Mouse (Mus musculus) natural killer cell, adult 2 months (primary cell): ENCODE data around the gene Ap5s1.

ENCODE experiments used
- DNase-seq, 2 experiments: peaks; one replicate each; pipeline ENCODE4 v3.0.0; 2022; ENCODE audit warnings: low spot score in 2 of 2

The Ap5s1 gene

DNA sequence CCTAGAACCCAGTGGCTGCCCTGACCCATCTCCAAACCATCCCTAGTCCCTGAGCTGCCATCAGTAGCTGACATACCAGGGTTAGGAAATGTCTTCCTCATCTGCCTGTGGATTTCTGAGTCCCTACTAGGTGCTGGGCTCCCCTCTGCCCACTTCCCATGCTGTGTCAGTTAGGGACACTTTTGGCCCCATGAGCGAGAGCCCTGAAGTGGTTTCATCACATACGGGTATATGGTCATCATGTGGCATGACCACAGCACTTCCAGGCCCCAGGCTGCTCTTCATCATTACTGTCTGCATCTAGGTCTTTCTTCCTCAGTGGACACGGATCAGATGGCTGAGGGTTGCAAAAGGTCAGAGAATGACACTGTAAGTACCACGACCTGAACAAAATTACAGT lies at the start of gene Ap5s1:
Gene Ap5s1, plus strand, starts transcription at position 301 of the 400 bp plus-strand sequence.
- no peak for DNase-seq

DNA sequence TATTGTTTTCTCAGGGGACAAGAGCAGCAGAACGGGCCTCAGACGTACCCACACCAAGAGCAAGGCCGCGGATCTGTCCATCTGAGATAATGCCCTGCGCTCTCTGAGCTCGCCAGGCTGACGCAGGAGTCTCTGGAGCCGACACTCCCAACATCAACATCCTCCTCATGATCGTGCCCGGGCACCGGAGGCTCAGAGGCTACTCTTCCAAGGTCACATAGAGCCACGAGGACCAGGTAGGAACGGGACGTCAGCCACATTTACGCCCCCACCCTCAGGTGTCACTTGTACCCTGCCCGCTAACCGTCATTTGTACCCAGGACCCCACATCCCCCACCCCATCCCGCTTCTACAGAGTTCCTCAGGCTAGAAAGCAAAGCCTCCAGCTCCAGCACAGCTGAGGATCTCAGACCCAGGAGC lies 47.4 kb upstream of the Ap5s1 start:
- peak in 1 of 2 experiments; percentile 22 for DNase-seq

DNA sequence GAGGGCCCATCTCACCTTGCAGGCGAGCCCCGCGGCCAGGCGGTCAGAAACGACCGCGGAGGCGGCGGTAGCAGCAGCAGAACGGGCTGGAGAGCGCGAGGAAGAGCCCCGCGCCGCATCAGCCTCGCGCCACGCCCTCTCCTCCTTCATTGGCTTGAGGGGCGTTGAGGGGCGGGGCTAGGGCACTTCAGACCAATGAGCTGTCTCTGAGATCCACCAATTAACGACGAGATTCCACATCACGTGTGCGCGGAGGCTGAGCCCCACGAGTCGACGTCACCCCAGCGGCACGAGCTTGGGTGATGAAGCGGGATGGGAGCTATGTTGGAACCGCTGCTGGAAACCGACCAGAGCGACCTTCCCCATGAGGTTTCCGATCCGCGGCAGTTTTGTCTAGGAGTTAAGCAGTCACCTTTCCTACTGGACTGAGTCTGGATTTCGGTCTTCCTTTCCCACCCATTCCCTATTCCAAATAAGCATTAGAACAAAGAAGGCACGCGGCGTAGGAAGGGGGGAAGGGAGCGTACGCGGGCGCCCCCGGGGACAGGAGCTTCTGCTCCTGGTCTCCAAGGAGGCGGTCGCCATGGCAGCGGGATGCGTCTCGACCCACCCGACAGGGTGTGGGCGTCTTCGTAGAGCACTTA lies 46.8 kb upstream of the Ap5s1 start, which contains the start of gene 1700037H04Rik:
Gene 1700037H04Rik, minus strand, starts transcription at position 144 of the 644 bp plus-strand sequence.
- peak; percentile 93 to 96 for DNase-seq

DNA sequence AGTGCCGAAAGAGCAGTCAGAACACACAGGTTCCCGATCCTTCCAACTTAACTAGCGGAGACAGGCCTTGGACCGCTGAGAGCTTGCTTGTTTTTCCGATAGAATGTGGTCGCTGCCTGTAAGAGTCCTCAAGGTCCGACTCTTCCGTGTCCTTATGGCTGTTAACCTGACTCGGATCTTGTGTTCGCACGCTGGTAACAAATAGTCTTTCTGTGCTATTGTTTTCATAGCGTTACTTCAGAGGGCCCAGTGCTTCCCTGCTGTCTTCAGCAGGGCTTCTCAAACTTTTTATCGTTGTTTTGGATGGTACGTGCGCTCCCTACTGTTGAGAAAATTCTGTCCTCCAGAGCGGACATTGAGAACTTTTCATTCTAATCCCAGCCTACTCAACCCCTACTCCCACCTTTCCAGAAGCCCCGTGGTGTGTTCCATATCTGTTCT lies 46.2 kb upstream of the Ap5s1 start:
- peak; percentile 15 to 28 for DNase-seq

DNA sequence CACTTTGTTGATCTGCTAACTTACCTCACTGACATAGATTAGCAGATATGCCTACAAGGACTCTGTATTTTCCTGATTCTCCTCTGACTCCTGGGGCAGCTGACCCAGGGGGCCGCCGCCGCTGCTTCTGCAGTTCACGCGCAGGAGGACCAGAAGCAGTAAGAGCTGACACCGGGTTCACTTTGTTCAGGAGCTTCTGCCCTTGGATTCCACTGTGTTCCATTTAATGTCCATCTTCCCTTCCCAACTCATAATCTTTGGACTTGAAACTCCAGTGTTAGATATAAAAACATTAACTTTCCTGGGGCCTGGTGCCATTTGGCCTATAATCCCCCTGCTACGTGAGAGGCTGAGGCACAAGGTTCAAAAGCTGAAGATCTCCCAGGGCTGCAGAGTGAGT lies 43.0 kb upstream of the Ap5s1 start:
- no peak for DNase-seq

DNA sequence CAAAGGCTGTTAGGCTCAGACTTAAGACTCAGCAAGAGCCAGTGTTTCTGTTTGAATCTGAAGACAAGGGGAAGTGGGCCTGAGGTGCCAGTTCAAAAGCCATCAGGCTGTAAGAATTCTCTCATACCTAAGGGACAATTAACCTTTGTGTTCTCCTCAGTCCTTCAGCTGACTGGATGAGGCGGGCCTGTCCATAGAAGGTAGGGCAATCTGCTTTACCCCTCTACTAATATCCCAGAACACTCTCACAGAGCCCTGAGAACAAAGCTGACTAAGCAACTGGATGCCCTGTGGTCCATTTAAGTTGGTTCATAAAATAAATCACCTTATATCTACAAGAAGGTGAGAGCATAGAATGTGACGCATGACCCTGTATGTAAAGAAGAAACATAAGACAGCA lies 40.7 kb upstream of the Ap5s1 start:
- no peak for DNase-seq

DNA sequence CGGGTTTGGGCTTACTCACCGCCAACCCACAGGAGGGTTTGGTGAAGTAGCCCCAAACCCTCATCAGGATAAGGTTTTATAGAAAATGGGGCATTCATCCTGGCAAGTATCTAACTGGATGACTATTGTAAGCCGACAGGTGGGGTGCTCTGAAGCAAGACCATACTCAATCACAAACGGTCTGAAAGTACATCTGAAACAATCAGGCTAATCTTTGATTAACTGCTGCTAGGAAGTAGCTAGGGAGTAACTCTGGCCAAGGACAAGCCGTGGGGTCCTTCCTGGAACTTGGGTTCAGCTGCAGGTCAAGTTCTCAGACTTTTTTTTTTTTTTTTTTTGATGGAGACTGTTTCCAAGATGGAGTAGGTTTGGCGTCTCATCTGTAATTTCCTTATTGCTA lies 38.9 kb upstream of the Ap5s1 start:
- no peak for DNase-seq

DNA sequence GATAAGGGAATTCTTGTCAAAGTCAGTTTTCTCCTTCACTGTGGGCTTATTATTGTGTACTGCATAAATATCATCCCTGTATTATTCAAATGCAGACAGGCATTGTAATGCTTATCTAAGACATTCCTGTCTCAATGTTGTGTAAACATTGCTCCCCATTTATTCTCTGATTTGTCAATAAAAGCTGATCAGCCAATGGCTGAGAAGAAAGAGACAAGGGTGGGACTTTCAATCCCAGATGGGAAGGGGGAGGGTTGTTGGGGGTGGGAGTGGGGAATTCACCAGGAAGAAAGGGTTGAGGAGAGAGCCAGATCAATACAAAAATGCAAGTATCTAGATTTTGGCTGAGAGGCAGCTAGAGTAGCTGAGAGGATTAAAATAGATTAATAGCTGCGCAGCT lies 38.0 kb upstream of the Ap5s1 start:
- no peak for DNase-seq

DNA sequence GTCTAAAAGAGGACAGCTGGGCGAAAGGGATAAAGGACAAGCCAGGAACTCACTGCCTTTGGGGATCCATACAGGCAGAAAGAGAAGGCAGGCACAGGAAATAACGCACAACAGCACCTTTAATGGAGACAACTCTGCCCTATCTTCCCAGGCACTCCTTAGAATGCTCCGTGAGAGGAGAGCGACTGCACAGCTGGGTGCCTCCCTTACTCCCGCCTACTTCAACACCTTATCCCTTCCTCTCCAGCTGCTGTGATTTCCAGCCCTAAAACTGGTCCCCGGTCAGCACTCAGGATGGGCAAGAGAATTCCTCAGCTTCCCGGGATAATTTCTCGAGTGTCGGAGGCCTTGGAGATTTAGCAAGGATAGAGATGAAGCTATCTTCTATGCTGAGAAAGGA lies 35.9 kb upstream of the Ap5s1 start:
- DNase-seq, result no peak

DNA sequence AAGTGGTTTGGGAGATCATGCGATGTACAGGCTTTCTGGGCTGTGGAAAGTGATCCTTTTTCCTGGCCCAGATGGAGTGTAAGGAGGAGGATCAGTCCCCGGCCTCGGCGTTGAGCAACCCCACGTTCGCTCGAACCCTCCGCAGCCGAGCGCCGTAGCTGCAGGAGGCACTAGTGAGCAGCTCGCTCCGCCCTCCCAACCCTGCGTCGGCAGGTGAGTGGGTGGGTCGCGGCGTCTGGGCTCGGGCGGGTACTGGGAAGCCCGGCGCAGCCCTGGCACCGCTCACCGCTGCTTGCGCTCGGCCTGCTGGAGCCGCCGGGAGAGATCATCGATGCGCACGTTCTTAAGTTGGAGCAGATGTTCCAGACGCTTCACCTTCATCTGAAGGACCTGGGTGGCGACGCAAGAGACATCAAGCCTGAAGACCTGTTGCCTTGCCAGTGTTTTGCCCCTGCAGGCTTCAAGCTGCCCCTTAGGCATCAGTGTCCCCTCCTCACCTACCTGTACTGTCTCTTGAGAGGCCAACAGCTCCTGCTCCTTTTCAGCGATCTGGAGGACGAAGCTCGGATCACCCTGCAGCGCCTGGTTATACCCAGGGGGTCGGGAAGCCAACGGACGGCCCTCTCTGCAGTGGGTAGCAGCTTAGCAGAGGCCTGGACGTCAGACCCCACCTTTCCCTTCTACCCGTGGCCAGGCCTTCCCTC lies 35.3 kb upstream of the Ap5s1 start:
- peak in 1 of 2 experiments; percentile 37 for DNase-seq

DNA sequence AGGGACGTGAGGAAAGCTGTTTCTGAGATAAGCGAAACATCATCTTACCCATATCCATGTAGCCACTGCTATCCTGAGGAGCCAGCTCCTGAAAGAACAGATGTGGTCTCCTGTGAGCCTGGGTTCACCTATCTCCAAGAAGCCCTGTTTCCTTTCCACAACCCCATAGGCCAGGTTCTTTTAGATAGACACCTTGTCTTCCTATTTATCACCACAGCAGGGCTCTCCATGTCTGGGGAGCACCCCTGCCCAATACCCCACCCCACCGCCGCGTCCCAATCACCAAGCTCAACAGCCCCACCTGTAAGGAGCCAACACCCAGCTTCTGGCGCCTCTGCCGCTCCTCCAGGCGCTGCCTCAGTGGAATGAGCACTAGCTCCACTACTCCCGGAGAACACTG lies 34.6 kb upstream of the Ap5s1 start:
- no peak for DNase-seq

DNA sequence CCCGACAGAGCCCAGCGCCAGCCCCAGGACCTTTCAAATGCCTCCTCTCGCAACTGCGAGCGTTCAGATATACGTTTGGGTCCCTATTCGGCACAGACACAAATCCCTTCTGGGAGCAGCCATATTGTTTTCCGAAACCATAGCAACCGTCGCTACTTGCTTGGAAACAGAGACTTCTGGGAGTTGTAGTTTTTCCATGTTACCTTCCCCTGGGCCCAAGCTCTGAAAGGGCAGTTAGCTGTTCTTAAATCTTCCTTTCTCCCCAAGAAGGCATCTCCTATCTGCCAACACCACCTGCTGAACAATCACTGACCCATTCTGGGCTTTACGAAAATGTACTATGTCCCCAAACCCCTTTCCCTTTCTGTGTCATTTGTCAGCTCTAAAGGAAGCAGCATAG lies 32.2 kb upstream of the Ap5s1 start:
- DNase-seq, result peak; percentile 49 to 54

DNA sequence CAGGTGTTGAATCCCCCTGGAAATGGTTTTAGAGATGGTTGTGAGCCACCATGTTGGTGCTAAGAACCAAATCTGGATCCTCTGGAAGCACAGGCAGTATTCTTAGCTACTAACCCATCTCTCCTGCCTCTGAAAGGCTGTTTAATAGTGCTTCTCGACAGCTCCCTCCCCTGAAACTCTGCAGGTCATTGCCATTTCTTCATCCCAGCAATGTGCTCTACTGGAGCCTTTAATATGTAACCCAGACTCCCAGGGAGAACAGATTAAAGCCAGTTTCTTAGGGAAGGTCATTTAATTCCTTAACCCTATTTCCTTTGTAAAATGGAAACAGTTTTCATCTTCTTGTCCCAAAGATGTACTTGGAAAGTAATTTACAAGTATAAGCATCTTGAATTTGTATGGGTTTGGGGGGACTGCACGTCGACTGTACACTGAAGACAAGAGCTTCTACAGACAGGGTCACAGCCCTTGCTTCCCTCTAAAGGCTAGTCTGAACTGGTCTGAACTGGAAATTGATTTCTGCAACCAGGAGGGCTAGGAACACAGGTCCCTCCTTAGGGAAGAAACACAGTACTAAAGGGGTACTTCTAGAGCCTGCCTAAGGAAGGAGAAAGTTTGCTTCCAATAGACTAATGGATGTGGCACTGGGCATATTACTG lies 31.5 kb upstream of the Ap5s1 start:
- DNase-seq, result no peak

DNA sequence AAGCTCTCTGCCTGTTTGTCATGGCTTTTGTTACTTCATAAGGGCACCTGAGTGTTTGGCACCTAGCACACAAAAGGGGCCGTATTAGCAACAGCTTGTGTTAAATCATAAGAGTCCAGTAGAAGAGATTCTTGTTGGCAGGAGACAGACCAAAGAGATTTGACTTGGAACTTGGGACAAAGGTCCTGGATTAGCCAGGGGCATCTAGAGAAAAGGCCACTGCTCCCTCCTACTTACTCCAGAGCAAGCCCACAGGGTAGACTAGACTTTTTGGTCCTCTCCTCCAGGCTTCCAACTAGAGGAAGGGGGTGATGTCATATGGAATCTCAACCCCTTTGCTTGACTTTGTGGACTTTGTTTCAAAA lies 31.0 kb upstream of the Ap5s1 start:
- DNase-seq, result no peak

DNA sequence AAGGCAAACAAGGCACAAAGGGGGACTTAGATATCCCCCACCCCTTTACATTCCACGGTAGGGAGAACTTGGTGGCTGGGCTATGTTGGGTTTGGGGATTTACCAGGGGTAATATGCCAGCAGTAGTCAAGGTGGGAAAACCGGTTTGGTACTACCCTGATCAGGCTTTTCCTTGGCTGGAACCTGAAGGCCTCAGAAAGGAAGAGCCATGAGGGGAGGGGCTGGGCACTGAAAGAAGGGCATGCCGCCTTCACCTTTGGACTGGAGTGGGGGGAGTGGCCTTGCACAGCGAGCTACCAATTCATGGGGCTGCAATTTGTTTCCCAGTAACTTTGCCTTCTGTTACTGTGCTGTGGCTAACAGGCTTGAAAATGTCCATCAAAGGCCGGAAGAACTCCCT lies 30.4 kb upstream of the Ap5s1 start:
- no peak for DNase-seq

DNA sequence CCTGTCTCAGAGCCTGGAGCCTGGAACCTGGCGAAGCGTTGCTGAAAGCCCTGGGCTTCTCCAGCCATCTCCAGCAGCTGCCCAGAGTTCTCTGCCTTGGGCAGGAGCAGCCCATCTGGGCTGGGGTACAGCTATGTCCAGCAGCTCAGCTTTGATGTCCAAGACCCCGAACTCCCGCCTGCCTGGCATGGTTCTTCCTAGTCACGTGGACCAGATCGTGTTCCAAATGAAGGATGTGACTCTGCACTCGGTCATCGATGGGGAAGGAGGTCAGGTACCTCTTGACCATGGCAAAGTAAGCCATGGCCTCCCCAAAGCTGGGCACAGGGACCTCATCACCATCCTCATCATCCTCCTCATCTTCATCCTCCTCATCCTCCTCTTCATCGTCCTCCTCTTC lies 28.9 kb upstream of the Ap5s1 start:
- DNase-seq, result no peak

DNA sequence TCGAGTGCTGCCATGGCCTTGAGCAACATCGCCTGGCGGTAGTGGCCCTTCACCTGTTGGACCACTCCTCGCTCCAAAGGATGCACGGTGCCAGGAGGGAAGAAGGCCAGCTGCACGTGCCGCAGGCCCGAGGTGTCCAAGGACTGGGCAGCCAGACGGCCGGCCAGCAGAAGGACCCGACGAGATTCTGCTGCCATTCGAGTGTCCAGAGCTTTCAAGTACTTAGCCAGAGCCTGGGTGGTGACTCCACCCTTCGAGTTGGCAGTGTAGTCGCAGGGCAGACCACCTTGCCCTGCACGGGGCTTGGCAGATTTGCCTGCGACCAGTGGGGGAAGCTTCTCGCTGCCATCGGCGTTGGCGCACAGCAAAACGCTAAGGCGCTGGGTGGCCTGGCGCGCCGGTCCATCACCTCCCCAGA lies 28.0 kb upstream of the Ap5s1 start:
- no peak for DNase-seq

DNA sequence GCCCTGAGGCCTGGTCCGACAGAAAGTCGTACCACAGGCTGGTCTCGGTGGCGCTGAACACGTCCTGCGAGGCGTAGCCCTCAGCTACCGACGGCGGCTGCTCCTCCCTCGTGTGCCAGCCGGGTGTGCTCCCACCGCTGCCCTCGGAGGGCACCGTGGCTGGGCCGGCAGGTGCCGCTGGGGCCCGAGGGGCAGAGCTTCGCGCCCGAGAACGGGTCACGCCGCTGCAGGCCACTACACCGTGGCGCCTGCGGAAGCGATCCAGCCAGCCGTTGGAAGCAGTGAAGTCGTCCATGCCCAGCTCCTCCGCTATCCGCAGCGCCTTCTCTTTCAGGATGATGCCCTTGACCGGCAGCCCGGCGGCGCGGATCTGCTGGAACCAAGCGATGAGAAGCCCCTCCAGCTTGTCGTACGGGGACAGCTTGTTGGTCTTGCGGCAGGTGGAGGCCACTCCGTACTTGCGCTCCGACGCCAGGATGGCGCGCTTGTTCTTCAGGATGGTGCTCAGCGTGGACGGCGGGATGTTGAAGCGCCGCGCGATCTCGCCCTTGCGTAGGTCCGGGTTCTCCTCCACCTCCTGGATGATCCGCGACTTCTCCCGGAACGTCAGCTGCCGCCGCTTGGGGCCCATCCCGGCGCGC lies 27.5 kb upstream of the Ap5s1 start:
- DNase-seq, result peak; percentile 19 to 38

DNA sequence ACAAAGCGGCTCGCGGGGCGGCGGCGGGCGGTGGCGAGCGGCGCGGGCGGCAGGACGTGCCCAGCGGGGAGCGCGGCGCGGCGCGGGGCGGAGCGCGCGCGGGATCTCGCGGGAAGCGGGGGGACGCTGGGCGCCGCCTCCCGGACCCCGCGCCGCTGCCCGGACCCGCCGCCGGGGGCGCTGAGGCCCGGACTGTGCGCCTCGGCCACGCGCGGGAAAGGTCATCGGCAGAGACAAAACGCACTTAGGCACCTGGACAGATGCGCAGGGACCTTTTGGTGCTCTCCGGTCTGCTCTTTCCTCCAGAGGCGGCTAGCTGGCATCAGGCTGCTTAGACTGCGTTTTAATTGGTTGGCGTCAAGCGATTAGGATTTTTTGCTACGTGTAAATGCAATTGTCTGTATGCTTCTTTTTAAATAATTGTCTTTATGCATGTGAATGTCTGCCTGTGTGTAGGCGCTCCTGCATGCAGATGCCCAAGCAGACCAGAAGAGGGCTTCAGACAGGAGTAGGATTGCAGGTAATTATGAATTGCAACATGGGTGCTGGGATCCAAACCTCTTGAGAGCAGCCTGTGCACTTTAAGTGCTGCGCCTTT lies 26.8 kb upstream of the Ap5s1 start, which contains the start of gene Cenpb:
Gene Cenpb, minus strand, starts transcription at position 78 of the 598 bp plus-strand sequence.
- peak; percentile 68 to 75 for DNase-seq

DNA sequence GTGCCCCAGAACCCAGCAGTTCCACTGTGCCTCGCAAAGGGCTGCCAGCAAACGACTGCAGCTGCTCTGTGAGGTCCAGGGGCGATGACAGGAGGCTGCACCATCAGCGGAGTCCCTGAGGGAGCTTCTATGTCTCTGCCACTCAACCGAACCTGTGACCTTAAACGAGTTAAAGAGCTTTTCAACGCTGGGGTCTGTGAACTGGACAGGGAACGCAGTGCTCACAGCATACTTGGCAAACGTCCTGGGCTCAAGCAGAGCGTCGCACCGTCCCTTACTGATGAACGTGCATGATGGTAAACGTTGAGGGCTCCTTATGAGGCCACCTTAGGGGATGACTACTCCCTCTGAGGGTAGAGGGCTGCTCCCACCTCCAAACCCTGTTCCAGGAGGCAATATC lies 20.5 kb upstream of the Ap5s1 start:
- DNase-seq, result no peak

DNA sequence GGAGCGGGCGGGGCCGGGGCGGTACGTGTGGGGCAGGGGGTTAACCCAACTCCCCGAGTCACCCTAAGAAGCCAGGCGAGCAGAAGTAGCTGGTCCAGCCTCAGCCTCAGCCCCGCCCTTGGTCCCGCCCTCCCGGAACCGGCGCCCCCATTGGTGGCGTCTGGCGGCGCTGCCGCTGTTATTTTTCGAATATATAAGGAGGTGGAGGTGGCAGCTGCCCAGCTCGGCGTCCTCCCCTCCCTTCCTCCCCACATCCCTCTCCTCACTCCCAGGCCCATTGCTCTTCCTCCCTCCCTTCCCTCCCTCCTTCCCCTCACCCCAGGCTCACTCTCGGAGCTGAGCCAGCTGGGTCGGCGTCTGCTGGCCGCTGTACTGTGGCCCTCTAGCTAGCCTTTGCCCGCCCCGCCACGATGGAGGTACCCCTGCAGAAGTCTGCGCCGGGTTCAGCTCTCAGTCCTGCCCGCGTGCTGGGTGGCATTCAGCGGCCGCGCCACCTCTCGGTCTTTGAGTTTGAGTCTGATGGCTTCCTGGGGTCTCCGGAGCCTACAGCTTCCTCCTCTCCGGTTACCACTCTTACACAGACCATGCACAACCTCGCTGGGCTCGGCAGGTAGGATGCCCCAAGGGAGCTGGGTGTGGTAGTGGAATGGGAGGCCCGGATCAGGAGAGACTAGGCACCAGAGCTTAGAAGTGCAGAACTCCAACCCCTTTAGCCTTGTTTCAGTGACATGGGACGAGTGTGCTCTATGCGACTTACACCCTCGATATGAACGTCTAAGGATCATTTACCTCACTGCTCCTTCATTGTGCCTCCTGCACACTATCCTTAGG lies 19.9 kb upstream of the Ap5s1 start, which contains the start of the genes Cdc25b and Spef1:
Gene Cdc25b, plus strand, starts transcription at position 179 of the 831 bp plus-strand sequence.
Gene Spef1, minus strand, starts transcription at position 512 of the 831 bp plus-strand sequence.
- peak; percentile 72 to 79 for DNase-seq
